8 mouse cellular contexts compared by ENCODE assay signal in the genomic region with DNA sequence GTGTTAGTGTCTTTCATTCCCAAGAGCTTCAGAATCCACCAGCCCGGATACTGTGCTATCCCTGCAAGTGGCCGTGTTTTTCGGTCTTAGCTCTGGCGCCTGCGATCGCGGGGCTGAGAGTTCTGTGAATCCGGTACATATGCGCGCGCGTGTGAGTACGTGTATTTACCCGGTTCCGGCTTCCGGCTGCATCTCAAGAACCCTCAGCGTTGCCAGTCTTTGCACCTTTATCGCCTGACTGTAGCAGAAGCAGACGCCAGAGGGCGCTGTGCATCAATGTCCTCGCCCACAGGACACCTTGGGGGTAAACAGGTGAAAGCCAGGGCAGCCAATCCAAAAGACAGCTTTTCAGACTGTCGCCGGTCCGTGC. TPM values are rescaled to one million over a fixed set of nuclear protein-coding genes. Genes with fewer than 3 reads are reported as not detected.
A peak's percentile ranks its signal among the peaks of the same experiment; 100 is the strongest.
DNase-seq lines count a peak whose midpoint lies in the region; ATAC-seq lines count a peak whose summit lies in the region.

No protein-coding gene starts in this region.

- H3K4me1 ChIP-seq in heart, embryonic 16.5 days (ENCODE audit: control insufficient read depth, insufficient read depth, low read length): peaks cover 9% of the 10 kb centered on the region
- H3K4me1 ChIP-seq in liver, embryonic 15.5 days (replicated peaks): 0 out of 2 replicates have a peak, but pooled peaks cover 3% of the 10 kb centered on the region
- peaks cover 8% of the 10 kb centered on the region for H3K4me1 ChIP-seq in neural tube, embryonic 14.5 days (ENCODE audit: control insufficient read depth, insufficient read depth, low read length)

- DNase-seq in 3T3-L1 (ENCODE audit: low read depth, low spot score) (peak; percentile 12), ZHBTc4 (ENCODE audit: low read depth, low spot score) (peak; percentile 92), MN1 (ENCODE audit: low spot score) (no peak)
- peak; percentile 83 for DNase-seq in embryo, embryonic 11 days
- DNase-seq in kidney, postnatal 25 days: peak; percentile 68 to 69

- H3K4me2 ChIP-seq in heart, embryonic 16.5 days (ENCODE audit: low read depth, low read length): peak overlapping the region; percentile 55
- H3K4me2 ChIP-seq in liver, embryonic 15.5 days: peak overlapping the region; percentile 39
- peak overlapping the region; percentile 73 for H3K4me2 ChIP-seq in neural tube, embryonic 14.5 days (ENCODE audit: low read depth, low read length)

- no peak overlapping the region for H3K27ac ChIP-seq in heart, embryonic 16.5 days (ENCODE audit: low read length)
- no peak overlapping the region for H3K27ac ChIP-seq in liver, embryonic 15.5 days (replicated peaks)
- peak overlapping the region; percentile 93 for H3K27ac ChIP-seq in neural tube, embryonic 14.5 days (ENCODE audit: low read depth, low read length)

- ATAC-seq in heart, embryonic 16.5 days (replicated peaks; ENCODE audit: extremely low read depth, insufficient read depth, low FRiP score): no peak
- no peak for ATAC-seq in liver, embryonic 15.5 days (ENCODE audit: insufficient read depth)
- ATAC-seq in neural tube, embryonic 14.5 days (ENCODE audit: low read depth): peak; percentile 66

- WGBS in heart, embryonic 16.5 days: 2% methylated on average over 24 of the region's 24 CpGs
- WGBS in liver, embryonic 15.5 days (ENCODE audit: insufficient replicate concordance): under 1% methylated on average over 24 of the region's 24 CpGs
- 1% methylated on average over 24 of the region's 24 CpGs for WGBS in neural tube, embryonic 14.5 days

- peaks cover 88% of the 10 kb centered on the region for H3K27me3 ChIP-seq in heart, embryonic 16.5 days (ENCODE audit: control insufficient read depth, insufficient read depth, low read length)
- peaks cover 89% of the 10 kb centered on the region for H3K27me3 ChIP-seq in liver, embryonic 15.5 days
- H3K27me3 ChIP-seq in neural tube, embryonic 14.5 days (ENCODE audit: control insufficient read depth, insufficient read depth, low read length): peaks cover 12% of the 10 kb centered on the region

- H3K36me3 ChIP-seq in heart, embryonic 16.5 days (ENCODE audit: control insufficient read depth, insufficient read depth): no peaks in the 10 kb centered on the region
- no peaks in the 10 kb centered on the region for H3K36me3 ChIP-seq in liver, embryonic 15.5 days (replicated peaks)
- no peaks in the 10 kb centered on the region for H3K36me3 ChIP-seq in neural tube, embryonic 14.5 days (ENCODE audit: control insufficient read depth, insufficient read depth, low read length)

- no peaks in the 10 kb centered on the region for H3K9me3 ChIP-seq in heart, embryonic 16.5 days (replicated peaks; ENCODE audit: control insufficient read depth, low read length)
- H3K9me3 ChIP-seq in liver, embryonic 15.5 days (replicated peaks): no peaks in the 10 kb centered on the region
- no peaks in the 10 kb centered on the region for H3K9me3 ChIP-seq in neural tube, embryonic 14.5 days (ENCODE audit: control insufficient read depth, low read length)

- H3K4me3 ChIP-seq in heart, embryonic 16.5 days (ENCODE audit: low read length): peak overlapping the region; percentile 33
- H3K4me3 ChIP-seq in liver, embryonic 15.5 days (replicated peaks): 0 out of 2 replicates have a peak overlapping the region, but pooled peaks have one; percentile 10
- peak overlapping the region; percentile 56 for H3K4me3 ChIP-seq in neural tube, embryonic 14.5 days (ENCODE audit: low read depth, low read length)

- no peak overlapping the region for H3K9ac ChIP-seq in heart, embryonic 16.5 days (ENCODE audit: low read length)
- no peak overlapping the region for H3K9ac ChIP-seq in liver, embryonic 15.5 days
- H3K9ac ChIP-seq in neural tube, embryonic 14.5 days (replicated peaks; ENCODE audit: low read depth, low read length): peak overlapping the region; percentile 82

RNA-seq across cellular contexts. Expression of gene Nxph1, which starts 3.1 kb away (rescaled TPM):
- 0.09 and 0.22 TPM in 2 replicates for polyA plus RNA-seq in heart, embryonic 16.5 days (2015; fragmentation: Nextera tagmentation; extraction: Ambion mirVana)
- 0.07 and 0.12 TPM in 2 replicates for polyA plus RNA-seq in liver, embryonic 15.5 days (2015; fragmentation: Nextera tagmentation; extraction: Ambion mirVana)
- 108 and 122 TPM in 2 replicates for polyA plus RNA-seq in neural tube, embryonic 14.5 days (2014; fragmentation: Nextera tagmentation; extraction: Ambion mirVana)

Comparison
In these comparisons a context has a peak if more than half of its experiments do, and no peak if none do; other contexts are left out.
1. RNA of gene Nxph1, which starts 3.1 kb away (polyA plus RNA-seq): 108 to 122 TPM in neural tube, embryonic 14.5 days; 0.09 to 0.22 TPM in heart, embryonic 16.5 days and 0.07 to 0.12 TPM in liver, embryonic 15.5 days; every median in the first group is over 10 times any median in the second.
2. Peak in every context shown above with its lines, with median percentiles within 50 percentile points of each other: H3K4me2 ChIP-seq and H3K4me3 ChIP-seq.